Mouse (Mus musculus): ENCODE measurements around the gene Urah. TPM values are rescaled to one million over a fixed set of nuclear protein-coding genes. Genes with fewer than 3 reads are reported as not detected.

Urah gene
- total RNA-seq (2015; ENCODE audit: low replicate concordance) (not detected in 2 replicates), total RNA-seq (2017; ENCODE audit: low replicate concordance) (not detected in 2 replicates)

- ATAC-seq (replicated peaks; ENCODE audit: low FRiP score, poor library complexity, severe bottlenecking), result 0 out of 2 replicates have a peak, but pooled peaks have one; percentile 26
These were observed at the start of gene Urah for GRCm38 (mm10) chr7:140834968-140835757. Gene Urah, plus strand, starts transcription at chr7:140835018.

GRCm38 (mm10) chr7:140787406-140788052, 47.3 kb upstream of the Urah start, which contains the start of gene Syce1:
Gene Syce1, minus strand, starts transcription at chr7:140787852.
- ATAC-seq (replicated peaks; ENCODE audit: low FRiP score, poor library complexity, severe bottlenecking), result no peak

GRCm38 (mm10) chr7:140788053-140788435, 46.8 kb upstream of the Urah start:
- ATAC-seq (replicated peaks; ENCODE audit: low FRiP score, poor library complexity, severe bottlenecking), result no peak

GRCm38 (mm10) chr7:140793541-140793940, 41.3 kb upstream of the Urah start:
- ATAC-seq (replicated peaks; ENCODE audit: low FRiP score, poor library complexity, severe bottlenecking), result no peak

GRCm38 (mm10) chr7:140797619-140798018, 37.2 kb upstream of the Urah start:
- ATAC-seq (replicated peaks; ENCODE audit: low FRiP score, poor library complexity, severe bottlenecking), result no peak; the same call in 1 of the 2 replicates

GRCm38 (mm10) chr7:140798212-140798611, 36.6 kb upstream of the Urah start:
- no peak for ATAC-seq (replicated peaks; ENCODE audit: low FRiP score, poor library complexity, severe bottlenecking)

- ATAC-seq (replicated peaks; ENCODE audit: low FRiP score, poor library complexity, severe bottlenecking), result no peak
These were observed 32.2 kb upstream of the Urah start for GRCm38 (mm10) chr7:140802629-140803028.

GRCm38 (mm10) chr7:140805704-140806103, 29.1 kb upstream of the Urah start:
- peak; percentile 61; the same call in 1 of the 2 replicates for ATAC-seq (replicated peaks; ENCODE audit: low FRiP score, poor library complexity, severe bottlenecking)

GRCm38 (mm10) chr7:140810496-140810895, 24.3 kb upstream of the Urah start:
- no peak for ATAC-seq (replicated peaks; ENCODE audit: low FRiP score, poor library complexity, severe bottlenecking)

- ATAC-seq (replicated peaks; ENCODE audit: low FRiP score, poor library complexity, severe bottlenecking), result no peak
These were observed 23.1 kb upstream of the Urah start for GRCm38 (mm10) chr7:140811714-140812113.

- ATAC-seq (replicated peaks; ENCODE audit: low FRiP score, poor library complexity, severe bottlenecking), result no peak
These were observed 22.0 kb upstream of the Urah start for GRCm38 (mm10) chr7:140812850-140813249.

GRCm38 (mm10) chr7:140820173-140820572, 14.6 kb upstream of the Urah start:
- ATAC-seq (replicated peaks; ENCODE audit: low FRiP score, poor library complexity, severe bottlenecking), result no peak

- no peak for ATAC-seq (replicated peaks; ENCODE audit: low FRiP score, poor library complexity, severe bottlenecking)
These were observed 13.5 kb upstream of the Urah start for GRCm38 (mm10) chr7:140821305-140821652.

GRCm38 (mm10) chr7:140821653-140822329, 13.0 kb upstream of the Urah start, which contains the start of gene Zfp941:
Gene Zfp941, minus strand, starts transcription at chr7:140822178.
- peak; percentile 74 for ATAC-seq (replicated peaks; ENCODE audit: low FRiP score, poor library complexity, severe bottlenecking)

- ATAC-seq (replicated peaks; ENCODE audit: low FRiP score, poor library complexity, severe bottlenecking), result no peak
These were observed 12.1 kb upstream of the Urah start for GRCm38 (mm10) chr7:140822731-140823130.

- peak; percentile 46; the same call in 1 of the 2 replicates for ATAC-seq (replicated peaks; ENCODE audit: low FRiP score, poor library complexity, severe bottlenecking)
These were observed 6.5 kb upstream of the Urah start for GRCm38 (mm10) chr7:140828171-140828881.

- no peak for ATAC-seq (replicated peaks; ENCODE audit: low FRiP score, poor library complexity, severe bottlenecking)
These were observed 3.4 kb upstream of the Urah start for GRCm38 (mm10) chr7:140831447-140831846.

GRCm38 (mm10) chr7:140833341-140833740, 1.5 kb upstream of the Urah start:
- ATAC-seq (replicated peaks; ENCODE audit: low FRiP score, poor library complexity, severe bottlenecking), result no peak

- ATAC-seq (replicated peaks; ENCODE audit: low FRiP score, poor library complexity, severe bottlenecking), result no peak
These were observed 905 bp downstream of the Urah start for GRCm38 (mm10) chr7:140835758-140836087.

Data from erythroblast, adult 5-6 weeks (primary cell).